Mouse (Mus musculus) liver, embryonic 11.5 days (tissue): ENCODE results near the gene Gm9733. TPM values are rescaled to one million over a fixed set of nuclear protein-coding genes. Genes with fewer than 3 reads are reported as not detected.
"Not testable (repeated sequence)": the region's sequence is repeated elsewhere in the genome, so short reads cannot be mapped to it uniquely, and the experiment has no call there.

Source experiments
- ATAC-seq: fragments of 200-750 bp; cut with Nextera tagmentation; replicated peaks from 2 replicates; pipeline ENCODE4 v1.8.0; 2017; ENCODE audit warnings: moderate number of reproducible peaks, mild to moderate bottlenecking, moderate TSS enrichment, moderate library complexity; ENCODE audit not compliant: low FRiP score
- DNase-seq: peaks from one replicate; pipeline ENCODE4 v3.0.0-alpha.2; 2017; ENCODE audit warnings: low spot score
- H3K27ac ChIP-seq: fragments of 300-500 bp; sonication (generic); 2 replicates; pipeline ENCODE4 v1.5.1; 2014; ENCODE audit warnings: mild to moderate bottlenecking, low read depth, low read length, control low read depth
- H3K27me3 ChIP-seq: fragments of 300-500 bp; sonication (generic); replicated peaks from 2 replicates; pipeline ENCODE4 v1.6.1; 2014; ENCODE audit warnings: low read length, mixed read lengths; ENCODE audit not compliant: control insufficient read depth, insufficient read depth
- H3K36me3 ChIP-seq: fragments of 300-500 bp; sonication (generic); 2 replicates; pipeline ENCODE4 v1.6.1; 2014; ENCODE audit warnings: mild to moderate bottlenecking, low read length, moderate library complexity, mixed read lengths; ENCODE audit not compliant: control insufficient read depth, insufficient read depth
- H3K4me1 ChIP-seq: fragments of 300-500 bp; sonication (generic); replicated peaks from 2 replicates; pipeline ENCODE4 v1.6.1; 2014; ENCODE audit warnings: low read length, mixed read lengths; ENCODE audit not compliant: control insufficient read depth, insufficient read depth
- H3K4me2 ChIP-seq: fragments of 300-500 bp; sonication (generic); 2 replicates; pipeline ENCODE4 v1.6.1; 2014; ENCODE audit warnings: mild to moderate bottlenecking, control low read depth, moderate library complexity
- H3K4me3 ChIP-seq: fragments of 300-500 bp; sonication (generic); 2 replicates; pipeline ENCODE4 v1.5.1; 2014; ENCODE audit warnings: low read depth, low read length, control low read depth
- H3K9ac ChIP-seq: fragments of 300-500 bp; sonication (generic); 2 replicates; pipeline ENCODE4 v1.6.1; 2014; ENCODE audit warnings: low read depth, low read length, control low read depth
- H3K9me3 ChIP-seq: fragments of 300-500 bp; sonication (generic); 2 replicates; pipeline ENCODE4 v1.6.1; 2016; ENCODE audit warnings: low read length, inconsistent platforms, mixed read lengths; ENCODE audit not compliant: control insufficient read depth
- WGBS: fragments of 180-500 bp; shearing (Covaris S2); extraction: QIAGEN DNeasy Blood & Tissue Kit; methylation state at CpG from one replicate; pipeline ENCODE4 v1.1.7; 2014; 5-methylcytosine and 5-hydroxymethylcytosine counted together
- polyA plus RNA-seq: library from polyadenylated mRNA; unstranded; fragments of >200 nt; fragmentation: Nextera tagmentation; extraction: Ambion mirVana; gene quantifications from 2 replicates; pipeline ENCODE4 v1.2.1, GENCODE M21; 2014

Gene Gm9733
- polyA plus RNA-seq: not detected in 2 replicates

DNA sequence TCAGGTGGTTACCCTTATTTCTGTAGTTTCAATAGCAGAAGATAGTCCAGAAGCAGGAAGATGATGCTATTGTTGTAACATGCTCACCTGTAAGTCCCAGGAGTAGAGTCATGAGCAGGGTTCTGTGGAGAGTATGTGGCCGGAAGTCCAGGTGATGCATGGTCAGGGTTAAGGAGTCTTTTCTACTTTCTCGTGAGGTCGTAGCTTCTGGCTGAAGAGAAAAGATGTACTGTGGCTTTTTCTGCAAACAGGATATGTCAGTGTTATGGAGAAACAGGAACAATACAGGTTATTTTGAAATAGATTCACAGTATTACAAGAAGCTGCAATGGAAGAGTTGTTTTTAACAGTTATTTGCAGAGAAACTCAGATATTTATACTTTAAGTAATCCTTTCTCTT lies at the start of gene Gm9733:
TSS of gene Gm9733 (minus strand) at position 240 of the 400 bp plus-strand sequence.
- Histone ChIP-seq H3K9ac (no peak within 1 kb of the TSS), H3K27me3 (no peaks in the 10 kb centered on the region), H3K4me2 (no peak within 1 kb of the TSS), H3K9me3 (no peaks in the 10 kb centered on the region), H3K27ac (no peak within 1 kb of the TSS), H3K4me1 (no peaks in the 10 kb centered on the region), H3K36me3 (no peaks in the 10 kb centered on the region), H3K4me3 (no peak within 1 kb of the TSS)
- ATAC-seq (no peak), DNase-seq (no peak)
- WGBS: 79% methylated on average over 3 of the region's 3 CpGs

DNA sequence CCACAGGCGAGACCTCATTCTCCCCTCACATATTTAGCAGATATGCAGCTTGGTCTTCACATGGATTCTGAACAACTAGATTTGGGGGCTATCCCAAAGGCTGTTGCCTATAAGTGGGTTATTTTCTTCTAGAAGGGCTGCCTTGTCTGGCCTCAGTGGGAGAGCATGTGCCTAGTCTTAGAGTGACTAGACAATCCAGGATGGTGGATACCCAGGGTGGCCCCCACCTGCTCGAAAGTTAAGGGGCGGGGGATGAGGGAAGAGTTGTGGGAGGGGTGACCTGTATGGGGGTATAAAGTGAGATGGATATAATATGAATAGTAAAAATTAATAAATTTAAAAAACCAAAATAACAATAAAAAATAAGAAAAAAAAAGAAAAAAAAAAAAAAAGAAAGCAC lies 23.6 kb upstream of the Gm9733 start:
- not testable (repeated sequence) for DNase-seq, ATAC-seq, H3K27me3 ChIP-seq, H3K9ac ChIP-seq, H3K4me1 ChIP-seq, H3K4me3 ChIP-seq, H3K36me3 ChIP-seq, H3K4me2 ChIP-seq, H3K9me3 ChIP-seq, H3K27ac ChIP-seq
- WGBS: 63% methylated on average over 3 of the region's 3 CpGs

DNA sequence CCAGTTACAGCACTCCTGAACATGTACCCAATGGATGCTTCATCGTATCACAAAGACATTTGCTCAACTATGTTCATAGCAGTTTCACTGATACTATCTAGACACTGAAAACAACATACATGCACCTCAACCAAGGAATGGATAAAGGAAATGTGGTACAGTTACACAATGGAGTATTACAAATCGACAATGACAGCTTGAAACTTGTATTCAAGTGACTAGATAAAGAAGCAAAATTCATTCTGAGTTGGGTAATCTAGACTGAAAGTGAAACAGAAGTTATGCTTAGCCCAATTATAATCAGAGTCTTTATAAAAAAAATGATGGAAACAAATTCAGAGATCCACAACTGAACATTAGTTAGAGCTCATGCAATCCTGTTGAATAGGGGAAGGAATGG lies 18.2 kb upstream of the Gm9733 start:
- DNase-seq, H3K27me3 ChIP-seq, H3K9me3 ChIP-seq, ATAC-seq, H3K9ac ChIP-seq, H3K36me3 ChIP-seq, H3K4me2 ChIP-seq, H3K4me1 ChIP-seq, H3K4me3 ChIP-seq, H3K27ac ChIP-seq: not testable (repeated sequence)
- WGBS: 76% methylated on average over 1 of the region's 2 CpGs

DNA sequence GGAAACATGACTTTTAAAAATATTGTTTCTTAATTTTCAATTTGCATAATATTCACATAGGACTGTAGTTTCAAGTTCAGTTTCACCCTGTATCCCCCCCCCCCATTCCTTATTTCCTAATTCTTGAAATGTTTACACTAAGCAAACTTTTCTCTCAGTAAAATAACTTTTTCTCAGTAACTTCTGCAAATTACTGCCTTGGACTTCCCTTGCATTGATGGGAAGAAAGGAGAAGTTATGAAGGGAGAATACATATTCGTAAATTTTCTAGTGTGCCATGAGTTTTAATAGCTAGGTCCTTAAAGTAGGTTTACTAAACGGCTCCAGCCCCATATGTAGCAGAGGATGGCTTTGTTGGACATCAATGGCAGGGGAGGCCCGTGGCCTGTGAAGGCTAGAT lies 13.5 kb upstream of the Gm9733 start:
- H3K27me3 ChIP-seq, H3K9ac ChIP-seq, ATAC-seq, H3K4me3 ChIP-seq, H3K36me3 ChIP-seq, DNase-seq, H3K27ac ChIP-seq, H3K4me1 ChIP-seq, H3K4me2 ChIP-seq, H3K9me3 ChIP-seq: not testable (repeated sequence)
- 48% methylated on average over 3 of the region's 3 CpGs for WGBS

DNA sequence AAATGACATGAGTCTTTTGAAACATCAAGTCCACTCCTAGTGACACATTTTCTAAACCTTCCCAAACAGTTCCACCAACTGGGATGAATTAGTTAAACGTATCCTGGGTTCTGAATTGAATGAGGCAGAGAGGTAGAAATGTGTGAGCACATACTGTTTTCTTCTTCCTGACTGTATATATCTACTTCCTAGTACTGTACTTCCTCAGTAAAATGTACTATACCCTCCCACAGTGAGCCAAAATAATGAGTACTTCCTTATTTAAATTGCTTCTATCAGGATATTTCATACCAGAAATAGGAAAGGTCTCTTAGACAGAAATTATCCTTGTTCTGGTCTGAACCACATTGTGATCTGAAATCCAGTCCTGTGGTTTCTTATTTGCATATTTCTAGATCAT lies 8.2 kb upstream of the Gm9733 start:
- DNase-seq: no peak
- Histone ChIP-seq H3K4me3 (no peak overlapping the region), H3K27ac (no peak overlapping the region), H3K4me1 (no peaks in the 10 kb centered on the region), H3K9me3 (no peaks in the 10 kb centered on the region), H3K9ac (no peak overlapping the region), H3K27me3 (no peaks in the 10 kb centered on the region), H3K36me3 (no peaks in the 10 kb centered on the region), H3K4me2 (no peak overlapping the region)
- ATAC-seq: no peak
- 54% methylated on average over 1 of the region's 1 CpGs for WGBS

DNA sequence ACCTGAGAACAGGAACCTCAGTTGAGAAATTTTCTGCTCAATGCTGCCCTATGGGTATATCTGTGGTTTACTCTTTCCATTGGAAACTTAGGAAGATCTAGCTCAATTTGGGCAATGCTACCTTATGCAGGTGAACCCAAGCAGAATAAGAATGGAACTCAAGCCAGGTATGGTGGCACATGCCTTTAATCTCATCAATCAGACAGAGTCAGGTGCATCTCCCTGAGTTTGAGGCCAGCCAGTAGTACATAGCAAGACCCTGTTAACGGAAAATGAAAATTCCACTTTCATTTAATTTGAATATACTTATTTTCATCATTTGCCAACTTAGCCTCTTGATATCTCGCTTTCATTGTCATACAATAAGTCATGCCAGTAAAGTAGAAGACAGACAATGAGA lies 2.1 kb upstream of the Gm9733 start:
- H3K9ac ChIP-seq: no peak overlapping the region
- no peaks in the 10 kb centered on the region for H3K9me3 ChIP-seq
- DNase-seq (no peak), ATAC-seq (no peak)
- H3K4me2 ChIP-seq: no peak overlapping the region
- H3K36me3 ChIP-seq: no peaks in the 10 kb centered on the region
- 64% methylated on average over 2 of the region's 2 CpGs for WGBS
- H3K4me1 ChIP-seq: no peaks in the 10 kb centered on the region
- no peak overlapping the region for H3K27ac ChIP-seq
- H3K4me3 ChIP-seq: no peak overlapping the region
- no peaks in the 10 kb centered on the region for H3K27me3 ChIP-seq

DNA sequence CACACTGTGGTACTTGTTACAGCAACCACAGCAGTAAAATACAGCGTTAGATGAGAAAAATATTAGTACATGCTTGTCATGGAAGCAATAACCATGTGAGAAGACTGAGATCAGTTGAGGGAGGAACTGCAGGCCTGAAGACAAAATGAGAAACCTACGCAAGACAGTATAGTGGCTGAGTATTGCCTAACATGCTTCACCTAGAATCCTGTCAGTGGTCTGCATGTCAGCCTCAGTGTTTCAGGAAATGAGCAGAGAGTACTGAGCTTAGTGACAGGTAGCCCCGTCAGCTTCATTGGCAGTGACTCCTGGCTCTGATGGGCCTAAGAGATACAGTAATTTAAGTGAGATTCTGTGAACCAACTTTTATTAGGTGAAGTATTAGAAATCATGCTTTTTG lies 557 bp downstream of the Gm9733 start:
- Histone ChIP-seq H3K9ac (no peak overlapping the region), H3K4me1 (no peaks in the 10 kb centered on the region), H3K9me3 (no peaks in the 10 kb centered on the region), H3K27me3 (no peaks in the 10 kb centered on the region), H3K4me3 (no peak overlapping the region), H3K4me2 (no peak overlapping the region), H3K27ac (no peak overlapping the region), H3K36me3 (no peaks in the 10 kb centered on the region)
- DNase-seq: no peak
- ATAC-seq: no peak
- WGBS: 66% methylated on average over 3 of the region's 3 CpGs

DNA sequence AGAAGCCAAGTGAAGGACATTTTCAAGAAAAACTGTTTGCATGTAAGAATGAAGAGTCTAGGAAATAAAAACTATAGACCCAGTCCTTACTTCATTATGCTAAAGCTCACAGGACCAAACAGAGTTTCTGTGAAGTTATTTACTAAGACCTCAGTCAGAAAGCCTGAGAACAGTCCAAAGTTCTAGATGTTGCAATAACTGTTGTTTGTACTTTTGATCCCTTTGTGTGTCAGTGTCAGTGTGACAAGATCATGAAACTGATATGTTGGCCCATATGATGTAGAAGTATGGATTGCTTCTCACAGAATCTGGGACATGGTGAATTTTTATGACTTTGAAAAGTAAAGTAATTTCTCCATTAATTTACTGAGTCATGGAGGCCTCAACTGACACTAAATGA lies 2.6 kb downstream of the Gm9733 start:
- no peaks in the 10 kb centered on the region for H3K9me3 ChIP-seq
- ATAC-seq: no peak; the same call in 1 of the 2 replicates

DNA sequence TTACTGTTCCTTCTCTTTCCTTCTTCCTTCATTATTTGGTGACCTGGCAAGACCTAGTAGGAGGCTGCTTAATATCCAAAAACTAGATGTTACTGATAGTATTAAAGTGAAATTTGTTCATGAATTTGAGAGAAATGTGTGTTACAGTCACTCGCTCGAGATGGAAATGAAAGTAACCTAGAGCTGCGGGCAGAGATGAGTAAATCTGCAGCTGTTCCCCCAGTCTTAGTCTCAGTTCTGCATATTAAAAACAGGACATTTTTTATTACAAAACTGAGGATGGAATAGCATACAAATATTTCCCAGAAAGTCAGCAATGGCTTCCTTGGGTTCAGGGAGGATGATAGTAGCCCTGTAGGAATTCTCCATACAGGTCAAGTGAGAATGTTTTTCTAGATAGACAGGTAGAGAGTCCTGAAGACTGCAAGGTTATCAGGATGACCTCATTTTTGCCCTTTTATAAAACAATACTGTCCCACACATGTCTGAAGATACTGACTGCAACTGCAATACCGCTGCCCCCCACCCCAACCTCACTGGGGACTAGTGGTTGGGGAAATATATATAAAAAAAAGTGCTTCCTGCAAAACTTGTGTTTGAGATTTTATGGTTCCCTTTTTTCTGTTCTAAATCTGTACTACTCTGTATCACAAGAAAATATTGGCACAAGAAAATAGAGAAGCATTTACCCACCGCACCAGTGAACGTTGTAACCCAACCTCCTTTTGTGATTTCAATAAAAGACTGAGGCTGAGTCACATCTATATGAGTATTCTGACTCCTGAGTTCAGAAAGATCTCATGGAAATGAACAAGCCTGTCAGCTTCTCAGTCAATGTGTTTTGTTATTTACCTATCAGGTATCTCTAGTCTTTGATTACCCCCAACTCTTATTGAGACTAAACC lies 47.4 kb downstream of the Gm9733 start:
- Histone ChIP-seq H3K9me3 (no peaks in the 10 kb centered on the region; the same call in 1 of the 2 replicates), H3K4me1 (no peaks in the 10 kb centered on the region), H3K4me3 (no peak overlapping the region), H3K27me3 (no peaks in the 10 kb centered on the region), H3K27ac (no peak overlapping the region), H3K36me3 (no peaks in the 10 kb centered on the region), H3K9ac (no peak overlapping the region), H3K4me2 (no peak overlapping the region)
- ATAC-seq: no peak
- no peak for DNase-seq
- 77% methylated on average over 6 of the region's 6 CpGs for WGBS

More for the DNA sequence above, 2.6 kb downstream of the Gm9733 start:
- H3K4me3 ChIP-seq: no peak overlapping the region
- H3K36me3 ChIP-seq: no peaks in the 10 kb centered on the region
- no peak overlapping the region for H3K27ac ChIP-seq
- no peak overlapping the region for H3K9ac ChIP-seq
- DNase-seq: no peak
- no peaks in the 10 kb centered on the region for H3K4me1 ChIP-seq
- H3K4me2 ChIP-seq: no peak overlapping the region
- H3K27me3 ChIP-seq: no peaks in the 10 kb centered on the region
